Mouse (Mus musculus): Measurements from ENCODE around the gene Gm9733. TPM values are rescaled to one million over a fixed set of nuclear protein-coding genes. Genes with fewer than 3 reads are reported as not detected.
"Not testable (repeated sequence)": the region's sequence is repeated elsewhere in the genome, so short reads cannot be mapped to it uniquely, and the experiment has no call there.

Gene Gm9733
- not detected in 2 replicates for polyA plus RNA-seq (2015; fragmentation: Nextera tagmentation; extraction: Ambion mirVana)

DNA sequence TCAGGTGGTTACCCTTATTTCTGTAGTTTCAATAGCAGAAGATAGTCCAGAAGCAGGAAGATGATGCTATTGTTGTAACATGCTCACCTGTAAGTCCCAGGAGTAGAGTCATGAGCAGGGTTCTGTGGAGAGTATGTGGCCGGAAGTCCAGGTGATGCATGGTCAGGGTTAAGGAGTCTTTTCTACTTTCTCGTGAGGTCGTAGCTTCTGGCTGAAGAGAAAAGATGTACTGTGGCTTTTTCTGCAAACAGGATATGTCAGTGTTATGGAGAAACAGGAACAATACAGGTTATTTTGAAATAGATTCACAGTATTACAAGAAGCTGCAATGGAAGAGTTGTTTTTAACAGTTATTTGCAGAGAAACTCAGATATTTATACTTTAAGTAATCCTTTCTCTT is at the start of gene Gm9733:
Gene Gm9733 (minus strand): TSS at position 240 of the 400 bp plus-strand sequence.
- H3K27me3 ChIP-seq (replicated peaks; ENCODE audit: control insufficient read depth, insufficient read depth, low read length), result no peaks in the 10 kb centered on the region
- TF ChIP-seq CTCF (IDR thresholded peaks at IDR 0.05; ENCODE audit: low read depth), result no peak
- no peak within 1 kb of the TSS for H3K4me2 ChIP-seq (replicated peaks; ENCODE audit: low read depth)
- WGBS, result 88% methylated on average over 3 of the region's 3 CpGs
- no peaks in the 10 kb centered on the region for H3K9me3 ChIP-seq (ENCODE audit: control insufficient read depth)
- no peak within 1 kb of the TSS for H3K9ac ChIP-seq (ENCODE audit: low read depth, low read length)
- no peaks in the 10 kb centered on the region for H3K4me1 ChIP-seq (replicated peaks; ENCODE audit: control insufficient read depth, insufficient read depth, low read length)
- H3K36me3 ChIP-seq (ENCODE audit: control insufficient read depth, insufficient read depth), result no peaks in the 10 kb centered on the region
- no peak for ATAC-seq
- H3K4me3 ChIP-seq (ENCODE audit: low read depth, low read length), result no peak within 1 kb of the TSS
- no peak within 1 kb of the TSS for H3K27ac ChIP-seq (ENCODE audit: low read depth, low read length)

DNA sequence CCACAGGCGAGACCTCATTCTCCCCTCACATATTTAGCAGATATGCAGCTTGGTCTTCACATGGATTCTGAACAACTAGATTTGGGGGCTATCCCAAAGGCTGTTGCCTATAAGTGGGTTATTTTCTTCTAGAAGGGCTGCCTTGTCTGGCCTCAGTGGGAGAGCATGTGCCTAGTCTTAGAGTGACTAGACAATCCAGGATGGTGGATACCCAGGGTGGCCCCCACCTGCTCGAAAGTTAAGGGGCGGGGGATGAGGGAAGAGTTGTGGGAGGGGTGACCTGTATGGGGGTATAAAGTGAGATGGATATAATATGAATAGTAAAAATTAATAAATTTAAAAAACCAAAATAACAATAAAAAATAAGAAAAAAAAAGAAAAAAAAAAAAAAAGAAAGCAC is 23.6 kb upstream of the Gm9733 start:
- not testable (repeated sequence) for H3K36me3 ChIP-seq (ENCODE audit: control insufficient read depth, insufficient read depth); H3K4me3 ChIP-seq (ENCODE audit: low read depth, low read length); H3K4me2 ChIP-seq (replicated peaks; ENCODE audit: low read depth); H3K9me3 ChIP-seq (ENCODE audit: control insufficient read depth); H3K27ac ChIP-seq (ENCODE audit: low read depth, low read length); ATAC-seq; H3K4me1 ChIP-seq (replicated peaks; ENCODE audit: control insufficient read depth, insufficient read depth, low read length); H3K27me3 ChIP-seq (replicated peaks; ENCODE audit: control insufficient read depth, insufficient read depth, low read length); H3K9ac ChIP-seq (ENCODE audit: low read depth, low read length)
- WGBS, result 83% methylated on average over 3 of the region's 3 CpGs

DNA sequence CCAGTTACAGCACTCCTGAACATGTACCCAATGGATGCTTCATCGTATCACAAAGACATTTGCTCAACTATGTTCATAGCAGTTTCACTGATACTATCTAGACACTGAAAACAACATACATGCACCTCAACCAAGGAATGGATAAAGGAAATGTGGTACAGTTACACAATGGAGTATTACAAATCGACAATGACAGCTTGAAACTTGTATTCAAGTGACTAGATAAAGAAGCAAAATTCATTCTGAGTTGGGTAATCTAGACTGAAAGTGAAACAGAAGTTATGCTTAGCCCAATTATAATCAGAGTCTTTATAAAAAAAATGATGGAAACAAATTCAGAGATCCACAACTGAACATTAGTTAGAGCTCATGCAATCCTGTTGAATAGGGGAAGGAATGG is 18.2 kb upstream of the Gm9733 start:
- not testable (repeated sequence) for H3K36me3 ChIP-seq (ENCODE audit: control insufficient read depth, insufficient read depth); H3K9me3 ChIP-seq (ENCODE audit: control insufficient read depth); H3K4me2 ChIP-seq (replicated peaks; ENCODE audit: low read depth); ATAC-seq; H3K4me1 ChIP-seq (replicated peaks; ENCODE audit: control insufficient read depth, insufficient read depth, low read length); H3K27me3 ChIP-seq (replicated peaks; ENCODE audit: control insufficient read depth, insufficient read depth, low read length); H3K4me3 ChIP-seq (ENCODE audit: low read depth, low read length); H3K9ac ChIP-seq (ENCODE audit: low read depth, low read length); H3K27ac ChIP-seq (ENCODE audit: low read depth, low read length)
- WGBS, result 87% methylated on average over 1 of the region's 2 CpGs

DNA sequence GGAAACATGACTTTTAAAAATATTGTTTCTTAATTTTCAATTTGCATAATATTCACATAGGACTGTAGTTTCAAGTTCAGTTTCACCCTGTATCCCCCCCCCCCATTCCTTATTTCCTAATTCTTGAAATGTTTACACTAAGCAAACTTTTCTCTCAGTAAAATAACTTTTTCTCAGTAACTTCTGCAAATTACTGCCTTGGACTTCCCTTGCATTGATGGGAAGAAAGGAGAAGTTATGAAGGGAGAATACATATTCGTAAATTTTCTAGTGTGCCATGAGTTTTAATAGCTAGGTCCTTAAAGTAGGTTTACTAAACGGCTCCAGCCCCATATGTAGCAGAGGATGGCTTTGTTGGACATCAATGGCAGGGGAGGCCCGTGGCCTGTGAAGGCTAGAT is 13.5 kb upstream of the Gm9733 start:
- not testable (repeated sequence) for H3K9ac ChIP-seq (ENCODE audit: low read depth, low read length); H3K27ac ChIP-seq (ENCODE audit: low read depth, low read length); H3K4me3 ChIP-seq (ENCODE audit: low read depth, low read length); H3K36me3 ChIP-seq (ENCODE audit: control insufficient read depth, insufficient read depth); H3K4me2 ChIP-seq (replicated peaks; ENCODE audit: low read depth); H3K27me3 ChIP-seq (replicated peaks; ENCODE audit: control insufficient read depth, insufficient read depth, low read length); H3K9me3 ChIP-seq (ENCODE audit: control insufficient read depth); ATAC-seq; H3K4me1 ChIP-seq (replicated peaks; ENCODE audit: control insufficient read depth, insufficient read depth, low read length)
- WGBS, result 52% methylated on average over 3 of the region's 3 CpGs

DNA sequence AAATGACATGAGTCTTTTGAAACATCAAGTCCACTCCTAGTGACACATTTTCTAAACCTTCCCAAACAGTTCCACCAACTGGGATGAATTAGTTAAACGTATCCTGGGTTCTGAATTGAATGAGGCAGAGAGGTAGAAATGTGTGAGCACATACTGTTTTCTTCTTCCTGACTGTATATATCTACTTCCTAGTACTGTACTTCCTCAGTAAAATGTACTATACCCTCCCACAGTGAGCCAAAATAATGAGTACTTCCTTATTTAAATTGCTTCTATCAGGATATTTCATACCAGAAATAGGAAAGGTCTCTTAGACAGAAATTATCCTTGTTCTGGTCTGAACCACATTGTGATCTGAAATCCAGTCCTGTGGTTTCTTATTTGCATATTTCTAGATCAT is 8.2 kb upstream of the Gm9733 start:
- Histone ChIP-seq H3K4me2 (replicated peaks; ENCODE audit: low read depth) (no peak overlapping the region), H3K4me3 (ENCODE audit: low read depth, low read length) (no peak overlapping the region), H3K36me3 (ENCODE audit: control insufficient read depth, insufficient read depth) (no peaks in the 10 kb centered on the region), H3K27me3 (replicated peaks; ENCODE audit: control insufficient read depth, insufficient read depth, low read length) (no peaks in the 10 kb centered on the region), H3K9me3 (ENCODE audit: control insufficient read depth) (no peaks in the 10 kb centered on the region), H3K4me1 (replicated peaks; ENCODE audit: control insufficient read depth, insufficient read depth, low read length) (no peaks in the 10 kb centered on the region), H3K9ac (ENCODE audit: low read depth, low read length) (no peak overlapping the region), H3K27ac (ENCODE audit: low read depth, low read length) (no peak overlapping the region)
- no peak for ATAC-seq
- 78% methylated on average over 1 of the region's 1 CpGs for WGBS
- TF ChIP-seq CTCF (IDR thresholded peaks at IDR 0.05; ENCODE audit: low read depth), result no peak

DNA sequence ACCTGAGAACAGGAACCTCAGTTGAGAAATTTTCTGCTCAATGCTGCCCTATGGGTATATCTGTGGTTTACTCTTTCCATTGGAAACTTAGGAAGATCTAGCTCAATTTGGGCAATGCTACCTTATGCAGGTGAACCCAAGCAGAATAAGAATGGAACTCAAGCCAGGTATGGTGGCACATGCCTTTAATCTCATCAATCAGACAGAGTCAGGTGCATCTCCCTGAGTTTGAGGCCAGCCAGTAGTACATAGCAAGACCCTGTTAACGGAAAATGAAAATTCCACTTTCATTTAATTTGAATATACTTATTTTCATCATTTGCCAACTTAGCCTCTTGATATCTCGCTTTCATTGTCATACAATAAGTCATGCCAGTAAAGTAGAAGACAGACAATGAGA is 2.1 kb upstream of the Gm9733 start:
- no peaks in the 10 kb centered on the region for H3K9me3 ChIP-seq (ENCODE audit: control insufficient read depth)
- 67% methylated on average over 2 of the region's 2 CpGs for WGBS

DNA sequence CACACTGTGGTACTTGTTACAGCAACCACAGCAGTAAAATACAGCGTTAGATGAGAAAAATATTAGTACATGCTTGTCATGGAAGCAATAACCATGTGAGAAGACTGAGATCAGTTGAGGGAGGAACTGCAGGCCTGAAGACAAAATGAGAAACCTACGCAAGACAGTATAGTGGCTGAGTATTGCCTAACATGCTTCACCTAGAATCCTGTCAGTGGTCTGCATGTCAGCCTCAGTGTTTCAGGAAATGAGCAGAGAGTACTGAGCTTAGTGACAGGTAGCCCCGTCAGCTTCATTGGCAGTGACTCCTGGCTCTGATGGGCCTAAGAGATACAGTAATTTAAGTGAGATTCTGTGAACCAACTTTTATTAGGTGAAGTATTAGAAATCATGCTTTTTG is 557 bp downstream of the Gm9733 start:
- Histone ChIP-seq H3K9me3 (ENCODE audit: control insufficient read depth) (no peaks in the 10 kb centered on the region), H3K4me1 (replicated peaks; ENCODE audit: control insufficient read depth, insufficient read depth, low read length) (no peaks in the 10 kb centered on the region), H3K4me3 (ENCODE audit: low read depth, low read length) (no peak overlapping the region), H3K27me3 (replicated peaks; ENCODE audit: control insufficient read depth, insufficient read depth, low read length) (no peaks in the 10 kb centered on the region), H3K9ac (ENCODE audit: low read depth, low read length) (no peak overlapping the region), H3K36me3 (ENCODE audit: control insufficient read depth, insufficient read depth) (no peaks in the 10 kb centered on the region), H3K27ac (ENCODE audit: low read depth, low read length) (no peak overlapping the region), H3K4me2 (replicated peaks; ENCODE audit: low read depth) (no peak overlapping the region)
- 61% methylated on average over 3 of the region's 3 CpGs for WGBS
- no peak for TF ChIP-seq CTCF (IDR thresholded peaks at IDR 0.05; ENCODE audit: low read depth)
- ATAC-seq, result no peak

More for the DNA sequence above, 2.1 kb upstream of the Gm9733 start:
- H3K27me3 ChIP-seq (replicated peaks; ENCODE audit: control insufficient read depth, insufficient read depth, low read length), result no peaks in the 10 kb centered on the region
- no peaks in the 10 kb centered on the region for H3K4me1 ChIP-seq (replicated peaks; ENCODE audit: control insufficient read depth, insufficient read depth, low read length)
- H3K4me2 ChIP-seq (replicated peaks; ENCODE audit: low read depth), result no peak overlapping the region
- H3K27ac ChIP-seq (ENCODE audit: low read depth, low read length), result no peak overlapping the region
- no peak overlapping the region for H3K4me3 ChIP-seq (ENCODE audit: low read depth, low read length)
- no peak overlapping the region for H3K9ac ChIP-seq (ENCODE audit: low read depth, low read length)
- no peaks in the 10 kb centered on the region for H3K36me3 ChIP-seq (ENCODE audit: control insufficient read depth, insufficient read depth)
- no peak for ATAC-seq
- no peak for TF ChIP-seq CTCF (IDR thresholded peaks at IDR 0.05; ENCODE audit: low read depth)

All from intestine, postnatal 0 days (tissue).